Mouse (Mus musculus): Measurements from ENCODE around the gene Hist1h1b.
A peak's percentile ranks its signal among the peaks of the same experiment; 100 is the strongest.
"Not testable (repeated sequence)": the region's sequence is repeated elsewhere in the genome, so short reads cannot be mapped to it uniquely, and the experiment has no call there.

Gene Hist1h1b

DNA sequence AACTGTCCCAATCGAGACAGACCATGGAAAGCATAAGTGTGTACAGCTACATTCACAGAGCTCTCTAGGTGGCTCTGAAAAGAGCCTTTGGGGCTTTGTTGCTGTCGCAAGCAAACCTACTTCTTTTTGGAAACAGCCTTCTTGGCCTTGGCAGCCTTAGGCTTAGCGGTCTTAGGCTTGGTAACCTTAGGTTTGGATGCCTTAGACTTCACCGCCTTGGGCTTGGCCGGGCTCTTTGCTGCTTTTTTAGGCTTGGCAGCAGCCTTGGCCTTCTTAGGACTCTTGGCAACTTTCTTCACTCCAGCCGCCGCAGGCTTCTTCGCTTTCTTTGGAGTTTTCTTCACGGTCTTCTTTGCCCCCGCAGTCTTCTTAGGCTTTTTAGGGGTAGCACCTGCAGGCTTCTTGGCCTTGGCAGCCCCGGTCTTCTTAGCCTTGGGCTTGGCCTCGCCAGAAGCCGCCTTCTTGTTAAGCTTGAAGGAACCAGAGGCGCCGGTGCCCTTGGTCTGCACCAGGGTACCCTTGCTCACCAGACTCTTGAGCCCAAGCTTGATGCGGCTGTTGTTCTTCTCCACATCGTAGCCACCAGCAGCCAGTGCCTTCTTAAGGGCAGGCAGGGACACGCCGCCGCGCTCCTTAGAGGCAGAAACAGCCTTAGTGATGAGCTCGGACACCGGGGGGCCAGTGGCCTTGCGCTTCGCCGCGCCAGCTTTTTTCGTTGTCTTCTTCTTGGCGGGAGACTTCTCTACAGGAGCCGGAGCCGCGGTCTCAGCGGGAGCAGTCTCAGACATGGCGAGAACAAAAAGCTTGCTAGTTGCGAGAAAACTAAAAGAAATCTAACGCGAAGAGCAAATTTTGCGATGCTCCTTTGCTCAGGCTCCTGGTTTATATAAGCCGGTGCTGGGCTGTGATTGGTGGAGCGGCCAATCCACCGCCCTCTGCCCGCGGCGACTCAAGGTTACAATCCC lies at the start of gene Hist1h1b:
Gene Hist1h1b (minus strand): TSS at position 859 of the 965 bp plus-strand sequence.
- DNase-seq (ENCODE audit: low spot score), result peak; percentile 51

DNA sequence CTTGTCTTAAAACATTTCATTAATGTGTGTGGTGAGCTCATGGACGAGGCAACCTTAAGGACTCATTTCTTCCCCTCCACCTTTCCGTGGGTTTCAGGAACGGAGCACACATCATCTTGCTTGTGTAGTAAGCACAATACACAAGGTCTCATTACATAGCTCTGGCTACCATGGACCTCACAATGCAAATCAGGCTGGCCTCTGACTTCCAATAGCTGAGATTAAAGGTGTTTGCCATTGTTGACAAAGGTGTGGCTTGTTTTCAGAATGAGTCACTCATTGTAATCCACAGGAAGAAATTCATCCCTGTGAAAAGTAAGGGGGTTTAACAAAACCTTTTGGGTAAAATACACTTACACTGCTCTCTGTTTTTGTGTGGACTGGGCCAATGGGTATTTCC lies 48.1 kb upstream of the Hist1h1b start:
- DNase-seq (ENCODE audit: low spot score), result no peak

DNA sequence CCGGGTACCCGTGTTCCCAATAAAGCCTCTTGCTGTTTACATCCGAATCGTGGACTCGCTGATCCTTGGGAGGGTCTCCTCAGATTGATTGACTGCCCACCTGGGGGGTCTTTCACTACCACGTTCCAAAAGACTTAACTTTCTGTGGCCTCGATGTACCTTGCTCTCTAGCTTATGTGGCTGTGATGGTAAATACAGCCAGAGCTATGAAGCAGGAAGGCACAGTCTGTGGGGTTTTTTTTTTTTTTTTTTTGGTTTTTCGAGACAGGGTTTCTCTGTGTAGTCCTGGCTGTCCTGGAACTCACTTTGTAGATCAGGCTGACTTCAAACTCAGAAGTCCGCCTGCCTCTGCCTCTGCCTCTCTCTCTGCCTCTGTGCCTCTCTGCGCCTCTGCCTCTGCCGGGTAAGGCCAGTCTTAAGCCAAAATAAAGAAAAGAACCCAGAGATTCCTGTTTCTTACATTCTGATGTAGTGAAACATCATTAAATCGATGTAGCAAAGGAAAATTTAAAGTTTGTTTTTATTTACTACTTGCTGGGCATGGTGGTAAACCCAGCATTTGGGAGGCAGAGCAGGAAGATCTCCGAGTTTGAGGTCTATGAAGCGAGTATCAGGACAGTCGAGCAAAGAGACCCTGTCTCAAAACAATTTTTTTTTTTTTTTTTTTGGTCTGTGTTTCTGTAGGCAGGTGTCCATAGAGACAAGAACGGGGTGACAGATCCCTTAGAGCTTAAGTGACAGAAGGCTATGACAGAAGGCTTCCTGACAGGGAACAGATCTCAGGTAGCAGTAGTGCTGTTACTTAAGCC lies 39.9 kb upstream of the Hist1h1b start:
- DNase-seq (ENCODE audit: low spot score), result not testable (repeated sequence)

DNA sequence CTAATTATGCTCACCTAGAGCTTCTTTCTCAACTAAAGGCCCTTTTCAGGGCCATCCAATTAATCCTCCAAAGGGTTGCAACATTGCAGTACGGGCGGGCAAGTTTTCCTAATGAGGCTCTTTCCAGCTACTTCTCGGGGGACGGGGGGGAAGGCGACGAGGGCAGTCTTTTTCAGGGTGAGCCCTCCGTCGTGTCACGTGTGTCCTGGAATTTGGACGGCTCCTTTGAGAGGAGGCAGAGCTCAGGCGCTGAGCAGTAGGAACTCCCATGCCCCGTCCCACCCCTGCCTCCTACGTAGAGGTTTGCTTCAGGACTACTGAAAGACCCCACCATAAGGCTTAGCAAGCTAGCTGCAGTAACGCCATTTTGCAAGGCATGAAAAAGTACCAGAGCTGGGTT lies 31.7 kb upstream of the Hist1h1b start:
- not testable (repeated sequence) for DNase-seq (ENCODE audit: low spot score)

DNA sequence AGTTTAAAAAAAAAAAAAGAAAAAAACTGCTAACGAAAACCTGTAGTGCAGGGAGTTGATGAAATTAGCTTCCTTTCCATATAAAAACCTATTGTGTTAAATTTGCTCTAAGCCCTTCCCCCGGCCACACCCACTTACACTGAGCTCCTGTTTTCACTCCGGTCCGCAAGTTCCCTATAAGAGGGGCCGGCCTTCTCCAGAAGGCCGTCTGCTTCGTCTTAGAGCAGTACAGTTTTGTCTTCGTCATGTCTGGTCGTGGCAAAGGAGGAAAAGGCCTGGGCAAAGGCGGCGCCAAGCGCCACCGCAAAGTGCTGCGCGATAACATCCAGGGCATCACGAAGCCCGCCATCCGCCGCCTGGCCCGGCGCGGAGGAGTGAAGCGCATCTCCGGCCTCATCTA lies 31.1 kb upstream of the Hist1h1b start, which contains the start of gene Hist1h4m:
Gene Hist1h4m (plus strand): TSS at position 208 of the 400 bp plus-strand sequence.
- not testable (repeated sequence) for DNase-seq (ENCODE audit: low spot score)

DNA sequence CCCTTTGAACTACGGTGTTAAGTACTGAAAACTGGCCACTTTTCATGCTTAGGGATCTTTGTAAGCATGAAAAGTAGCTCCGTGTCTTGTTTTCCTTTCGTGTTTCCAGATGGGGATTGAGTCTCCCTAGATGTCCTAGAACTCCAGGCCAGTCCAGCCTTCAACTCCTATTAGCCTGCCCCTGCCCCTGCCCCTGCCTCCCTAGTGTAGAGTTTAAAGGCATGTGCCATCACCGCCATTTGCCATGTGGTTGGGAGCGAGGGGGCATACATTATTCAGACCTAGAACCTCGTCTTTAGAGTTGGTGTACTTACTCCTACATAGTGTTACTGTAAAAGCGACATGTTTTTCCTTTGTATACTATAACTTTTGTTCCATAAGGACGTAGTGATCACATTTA lies 30.6 kb upstream of the Hist1h1b start:
- DNase-seq (ENCODE audit: low spot score), result not testable (repeated sequence)

DNA sequence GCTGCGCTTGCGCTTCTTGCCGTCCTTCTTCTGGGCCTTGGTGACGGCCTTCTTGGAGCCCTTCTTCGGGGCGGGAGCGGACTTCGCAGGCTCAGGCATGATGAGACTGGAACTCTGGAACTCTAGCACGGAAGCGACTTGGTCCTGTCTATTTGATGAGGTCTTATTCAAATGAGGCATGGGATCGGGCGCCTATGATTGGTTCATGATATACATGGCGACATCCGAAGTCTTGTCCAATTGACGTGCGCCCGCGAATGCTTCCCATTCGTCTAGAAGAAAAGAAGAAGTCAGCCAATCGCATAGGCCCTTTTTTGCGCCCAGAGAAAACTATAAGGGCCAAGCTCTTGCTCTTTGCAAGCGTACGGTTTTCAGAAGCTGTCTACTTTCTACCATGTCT lies 29.6 kb upstream of the Hist1h1b start, which contains the start of the genes Hist1h2bq and Hist1h2ao:
Gene Hist1h2bq (minus strand): TSS at position 125 of the 400 bp plus-strand sequence.
Gene Hist1h2ao (plus strand): TSS at position 393 of the 400 bp plus-strand sequence.
- not testable (repeated sequence) for DNase-seq (ENCODE audit: low spot score)

DNA sequence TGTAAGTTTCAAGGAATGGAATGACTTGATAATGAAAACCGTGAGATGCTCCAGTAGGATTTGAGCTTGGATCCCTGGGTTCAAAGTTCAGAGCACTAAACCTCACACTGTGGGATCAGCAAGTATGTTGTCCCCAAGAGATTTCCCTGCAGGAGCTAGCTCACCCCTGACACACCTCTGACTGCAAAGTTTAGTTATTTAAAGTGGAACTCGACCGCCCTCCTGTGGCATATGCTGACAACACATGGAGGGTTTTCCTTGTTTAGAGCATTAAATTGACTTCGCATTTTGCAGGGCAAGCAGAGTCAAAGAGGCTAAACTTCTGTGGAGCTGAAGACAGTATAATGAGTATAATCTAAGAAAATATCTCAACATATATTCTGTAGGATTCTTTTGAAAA lies 22.6 kb upstream of the Hist1h1b start:
- not testable (repeated sequence) for DNase-seq (ENCODE audit: low spot score)

DNA sequence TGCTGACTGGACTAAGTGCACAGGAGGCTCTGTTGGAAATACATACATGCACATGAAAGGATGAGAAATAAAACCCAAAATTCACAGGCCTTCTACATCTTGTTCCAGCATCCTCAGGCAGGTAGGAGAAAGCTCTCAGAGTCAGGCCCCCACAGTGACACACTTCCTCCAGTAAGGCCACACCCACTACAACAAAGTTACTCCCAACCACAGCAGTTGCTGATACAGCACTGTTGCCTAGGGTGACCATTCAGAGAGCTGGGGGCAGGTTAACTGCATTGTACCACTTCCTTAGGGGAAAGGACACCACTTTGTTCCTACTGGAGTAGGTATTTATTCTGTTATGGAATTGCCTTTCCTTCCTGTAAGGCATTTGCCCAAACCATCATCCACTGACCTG lies 16.7 kb upstream of the Hist1h1b start:
- DNase-seq (ENCODE audit: low spot score), result not testable (repeated sequence)

DNA sequence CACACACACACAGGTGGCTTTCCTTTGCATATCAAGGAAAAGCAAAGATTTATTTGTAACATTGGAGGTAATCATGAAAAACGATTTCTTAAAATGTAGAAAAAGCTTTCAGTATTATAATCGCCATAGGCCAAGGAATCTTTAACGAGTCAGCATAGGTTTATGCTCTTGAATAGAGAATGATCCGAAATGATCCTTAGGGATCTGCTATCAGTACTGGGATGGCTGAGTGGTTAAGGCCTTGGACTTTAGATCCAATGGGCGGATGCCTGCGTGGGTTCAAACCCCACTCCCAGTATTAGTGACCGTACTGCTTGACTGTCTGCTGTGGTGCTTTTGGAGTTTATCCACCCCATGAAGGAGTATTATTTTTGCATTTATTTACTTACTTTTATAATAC lies 15.2 kb upstream of the Hist1h1b start:
- DNase-seq (ENCODE audit: low spot score), result no peak

DNA sequence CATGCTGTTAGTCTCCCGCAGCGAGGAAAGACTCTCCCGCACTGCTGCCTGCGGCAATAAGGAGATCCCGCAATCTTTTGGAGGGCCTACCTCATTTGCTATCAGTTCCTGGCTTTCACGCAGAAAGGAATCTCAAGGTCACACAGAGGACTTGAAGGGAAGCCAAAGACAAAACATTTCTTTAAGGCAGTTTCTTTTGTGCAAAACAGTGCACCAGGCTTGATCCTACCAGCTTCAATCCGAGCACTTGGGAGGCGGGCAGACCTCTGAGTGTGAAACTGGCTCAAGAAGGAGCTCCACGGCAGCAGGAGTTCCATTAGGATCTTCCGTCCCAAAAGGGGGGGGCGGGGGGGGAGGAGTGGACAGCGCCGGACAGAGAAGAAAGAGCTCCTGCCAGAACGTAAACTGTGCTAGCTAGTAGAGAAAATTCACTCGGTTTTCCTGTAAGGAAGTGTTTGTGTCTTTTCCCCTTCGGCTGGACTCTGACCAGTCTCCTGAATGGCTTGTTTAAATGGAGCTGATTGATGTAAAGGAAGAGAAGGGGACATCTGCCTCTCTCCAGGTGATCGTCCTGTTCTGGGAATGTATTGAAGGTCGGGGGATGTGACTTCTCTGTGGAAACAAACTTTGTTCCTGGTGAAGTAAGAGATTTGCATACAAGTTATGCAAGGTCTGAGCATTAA lies 10.3 kb upstream of the Hist1h1b start:
- DNase-seq (ENCODE audit: low spot score), result no peak

DNA sequence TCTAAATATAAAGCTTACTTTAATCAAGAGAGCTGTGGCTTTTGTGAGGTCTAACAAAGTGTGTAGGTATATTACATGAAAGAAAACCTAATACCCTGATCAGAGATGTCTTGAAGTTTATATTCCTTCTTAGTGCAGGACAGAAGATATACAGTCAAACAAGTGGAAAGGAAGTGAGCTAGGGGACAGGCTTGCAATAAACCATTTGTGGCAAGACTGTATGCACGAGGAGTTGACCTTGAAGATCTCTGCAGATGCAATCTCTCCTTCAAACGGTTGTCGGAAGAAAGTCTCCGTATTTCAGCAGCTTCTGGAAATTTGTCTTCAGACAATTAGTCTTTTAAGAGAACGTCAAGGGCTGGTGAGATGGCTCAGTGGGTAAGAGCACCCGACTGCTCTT lies 9.5 kb upstream of the Hist1h1b start:
- no peak for DNase-seq (ENCODE audit: low spot score)

DNA sequence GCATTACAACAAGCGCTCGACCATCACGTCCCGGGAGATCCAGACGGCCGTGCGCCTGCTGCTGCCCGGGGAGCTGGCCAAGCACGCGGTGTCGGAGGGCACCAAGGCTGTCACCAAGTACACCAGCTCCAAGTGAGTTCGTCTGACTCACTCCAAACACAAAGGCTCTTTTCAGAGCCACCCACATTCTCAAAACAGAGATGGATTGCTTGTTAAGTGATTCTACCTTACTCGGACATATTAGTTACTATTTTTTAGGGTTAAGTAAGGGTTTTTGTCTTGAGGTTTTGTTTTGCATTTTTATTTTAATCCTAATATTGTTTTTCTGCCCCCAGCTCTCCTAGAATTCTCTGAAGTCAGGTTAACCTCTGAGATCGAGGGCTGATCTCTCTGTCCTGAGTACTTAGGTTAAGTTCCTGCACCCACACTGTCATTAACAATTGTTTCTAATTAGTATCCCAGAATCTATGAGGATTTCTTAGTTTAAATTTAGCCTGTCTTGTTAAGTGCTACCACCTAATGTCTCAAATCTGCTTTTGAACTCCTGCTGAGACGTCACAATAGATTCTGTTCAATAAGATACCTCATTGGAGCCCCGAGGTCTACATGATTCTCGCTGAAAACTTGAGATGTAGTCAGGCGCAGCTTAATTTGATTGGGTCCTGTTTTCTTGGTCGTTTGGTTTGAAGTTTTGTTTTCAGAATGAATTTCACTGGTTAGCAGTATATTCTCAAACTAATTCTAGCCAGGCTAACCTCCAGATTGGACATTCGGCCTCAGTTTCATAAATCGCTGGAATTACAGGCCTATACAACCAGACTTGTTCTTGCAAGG lies 7.6 kb upstream of the Hist1h1b start:
- DNase-seq (ENCODE audit: low spot score), result no peak

DNA sequence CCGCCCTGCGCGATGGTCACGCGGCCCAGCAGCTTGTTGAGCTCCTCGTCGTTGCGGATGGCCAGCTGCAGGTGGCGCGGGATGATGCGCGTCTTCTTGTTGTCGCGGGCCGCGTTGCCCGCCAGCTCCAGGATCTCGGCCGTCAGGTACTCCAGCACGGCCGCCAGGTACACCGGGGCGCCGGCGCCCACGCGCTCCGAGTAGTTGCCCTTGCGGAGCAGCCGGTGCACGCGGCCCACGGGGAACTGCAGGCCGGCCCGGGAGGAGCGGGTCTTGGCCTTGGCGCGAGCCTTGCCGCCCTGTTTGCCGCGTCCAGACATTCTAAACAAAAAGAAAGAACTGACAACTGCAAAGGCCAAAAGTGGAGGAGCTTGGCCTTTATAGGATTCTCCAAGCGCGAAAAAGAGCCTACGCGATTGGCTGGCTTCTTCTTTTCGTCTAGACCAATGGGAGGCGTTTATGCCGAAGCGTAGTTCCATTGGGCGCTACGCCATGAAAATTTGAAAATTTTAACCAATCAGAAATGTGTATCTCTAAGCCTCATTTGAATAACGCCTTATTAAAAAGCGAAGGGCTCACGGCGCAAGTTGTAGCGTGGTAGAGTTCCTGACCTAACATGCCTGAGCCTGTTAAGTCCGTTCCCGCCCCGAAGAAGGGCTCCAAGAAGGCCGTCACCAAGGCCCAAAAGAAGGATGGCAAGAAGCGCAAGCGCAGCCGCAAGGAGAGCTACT lies 6.6 kb upstream of the Hist1h1b start, which contains the start of the genes Hist1h2an and Hist1h2bp:
Gene Hist1h2an (minus strand): TSS at position 320 of the 731 bp plus-strand sequence.
Gene Hist1h2bp (plus strand): TSS at position 563 of the 731 bp plus-strand sequence.
- peak; percentile 91 for DNase-seq (ENCODE audit: low spot score)

DNA sequence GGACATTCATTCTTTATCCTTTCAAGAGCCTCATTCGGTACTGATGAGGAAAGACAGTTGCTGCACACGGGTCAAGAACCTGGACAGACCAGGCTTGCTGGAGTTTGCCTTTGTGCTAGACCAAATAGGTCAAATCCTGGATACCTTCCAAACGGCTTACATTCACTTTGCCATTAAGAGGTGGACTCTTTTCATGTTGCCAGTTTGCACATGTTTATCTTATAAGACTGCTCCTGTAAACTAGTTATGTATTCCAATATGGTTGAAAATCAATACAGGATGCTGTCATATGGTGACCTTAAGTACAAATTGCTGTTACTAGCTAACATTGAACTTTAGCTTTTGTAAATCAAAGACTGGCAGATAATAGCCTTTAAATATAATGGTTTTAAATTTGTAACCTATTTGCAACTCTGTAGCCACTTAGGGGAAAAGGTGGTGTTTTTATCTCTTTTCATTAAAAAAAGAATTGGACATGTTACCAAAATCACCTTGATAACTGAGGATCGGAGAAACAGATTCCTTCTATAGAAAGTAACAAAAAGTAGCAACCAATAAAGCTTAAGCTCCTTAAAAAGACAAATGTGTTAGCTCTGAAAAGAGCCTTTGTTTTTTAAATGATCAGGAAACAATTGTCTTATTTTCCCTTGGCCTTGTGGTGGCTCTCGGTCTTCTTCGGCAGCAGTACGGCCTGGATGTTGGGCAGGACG lies 5.9 kb upstream of the Hist1h1b start:
- DNase-seq (ENCODE audit: low spot score), result no peak

DNA sequence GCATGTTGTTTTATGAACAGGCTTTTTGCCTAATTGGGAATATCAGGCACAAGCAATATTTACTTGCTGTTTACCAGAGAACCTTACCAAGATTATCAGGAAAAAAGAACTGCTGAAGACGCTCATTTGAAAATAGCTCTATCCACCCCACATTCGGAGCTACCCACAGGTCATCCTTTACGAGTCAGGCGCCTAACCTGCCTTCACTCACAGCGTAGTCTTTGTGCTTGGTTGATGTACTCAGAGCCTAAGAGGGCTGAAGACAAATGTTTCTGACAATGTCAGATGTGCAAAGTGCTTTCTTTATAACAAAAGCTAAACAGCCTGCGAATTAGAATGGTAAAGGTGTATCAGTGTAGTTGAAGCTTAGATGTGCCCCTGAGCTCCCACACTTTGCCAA lies 3.9 kb upstream of the Hist1h1b start:
- no peak for DNase-seq (ENCODE audit: low spot score)

DNA sequence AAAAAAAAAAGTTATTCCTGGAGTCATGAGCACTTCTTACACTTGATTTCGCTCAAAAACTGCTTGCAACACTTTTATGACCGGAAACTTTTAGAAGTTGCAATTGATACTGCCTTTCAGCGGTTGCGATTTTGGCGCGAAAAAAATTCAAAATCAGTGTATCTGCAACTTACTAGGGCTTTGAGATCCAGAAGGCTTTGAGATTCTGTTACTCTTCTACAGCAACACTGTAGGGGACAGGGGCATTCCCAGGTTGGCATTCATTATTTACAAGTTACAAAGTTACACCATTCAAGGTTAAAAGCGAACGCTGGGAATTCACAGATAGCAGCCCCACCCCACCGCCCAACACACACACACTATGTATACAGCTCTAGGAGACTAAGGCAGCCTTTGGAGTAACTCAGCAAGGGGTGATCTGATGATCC lies 3.3 kb upstream of the Hist1h1b start:
- DNase-seq (ENCODE audit: low spot score), result no peak

DNA sequence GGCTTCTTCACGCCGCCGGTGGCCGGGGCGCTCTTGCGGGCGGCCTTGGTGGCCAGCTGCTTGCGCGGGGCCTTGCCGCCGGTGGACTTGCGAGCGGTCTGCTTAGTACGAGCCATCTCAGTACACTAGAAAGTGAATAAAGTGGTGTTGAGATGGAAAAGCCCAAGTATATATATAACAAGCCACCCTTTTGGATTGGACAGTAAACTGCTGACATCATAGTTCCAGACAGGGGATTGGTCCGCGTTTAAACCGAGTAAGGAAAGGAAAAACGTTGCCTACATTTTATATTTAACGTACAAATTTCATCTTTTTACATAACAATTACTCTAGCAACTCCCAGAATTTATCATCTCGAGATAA lies 2.8 kb upstream of the Hist1h1b start, which contains the start of gene Hist1h3i:
Gene Hist1h3i (minus strand): TSS at position 116 of the 363 bp plus-strand sequence.
- peak; percentile 47 for DNase-seq (ENCODE audit: low spot score)

Measured in ovary, postnatal 14 days (tissue).